Mouse (Mus musculus) embryonic fibroblast, embryonic 13.5 days (primary cell): ENCODE data around the gene Auts2.

ENCODE experiments used
- CTCF ChIP-seq: IDR thresholded peaks from 2 replicates; pipeline ENCODE4 v1.5.1; 2011; ENCODE audit warnings: mild to moderate bottlenecking, control low read depth, low read length, moderate library complexity, borderline replicate concordance; ENCODE audit not compliant: insufficient read depth
- POLR2A ChIP-seq: IDR thresholded peaks from 2 replicates; pipeline ENCODE4 v1.6.1; 2011; ENCODE audit warnings: low read depth, mild to moderate bottlenecking, control low read depth, low read length, moderate library complexity

DNA sequence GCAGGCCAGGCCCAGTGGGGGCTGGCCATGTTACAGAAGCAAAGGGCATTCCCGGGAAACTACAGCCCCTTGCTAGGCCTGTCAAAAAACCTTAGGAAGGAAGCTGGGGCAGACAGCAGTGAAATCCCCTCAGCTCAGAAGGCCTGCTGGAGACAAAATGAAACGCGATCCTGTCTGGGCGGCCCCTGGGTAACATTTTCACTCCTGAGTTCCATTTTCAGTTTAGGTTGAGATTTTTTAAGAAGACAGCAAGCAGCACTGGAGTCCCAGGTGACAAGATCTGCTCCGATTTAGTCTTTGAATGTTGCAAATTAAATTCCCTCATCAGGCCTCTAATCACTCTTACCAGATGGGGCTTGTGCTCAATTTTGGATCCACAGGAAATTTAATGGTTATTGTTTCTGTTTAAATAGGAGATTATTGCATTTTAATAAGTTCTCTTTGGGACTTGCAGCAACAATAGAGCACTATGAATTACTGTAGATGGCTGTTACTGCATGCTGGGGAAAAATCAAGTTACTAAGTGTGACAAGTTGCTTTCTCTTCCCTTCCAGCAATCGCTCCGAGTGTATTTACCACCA is 594.5 kb downstream of the Auts2 start:
- no peak for TF ChIP-seq POLR2A
- TF ChIP-seq CTCF = no peak
